Comparison of ENCODE assay signal across 14 mouse cellular contexts in the genomic region with DNA sequence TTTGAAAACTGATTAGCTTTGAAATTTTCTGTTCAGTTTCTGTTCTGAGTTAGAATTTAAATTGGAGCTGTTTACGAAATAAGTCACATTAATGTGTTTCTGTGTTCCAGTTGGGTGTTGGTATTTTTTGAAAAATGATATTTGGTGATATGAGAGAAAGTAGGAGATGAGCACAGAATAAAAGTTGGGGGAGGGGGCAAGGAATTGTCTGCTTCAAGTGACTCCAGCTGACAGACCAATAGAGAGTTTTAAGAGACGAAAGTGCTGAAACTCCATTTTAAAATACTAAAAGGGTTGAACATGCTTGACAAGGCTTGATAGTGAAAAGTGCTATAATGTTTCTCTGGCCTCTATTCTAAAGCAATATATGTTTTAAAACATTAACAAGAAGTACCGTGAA.
"Had no signal": no experiment of that assay in that cellular context is flagged by ENCODE, and none has a peak within 500 bp of the region (broad histone marks: within the 10 kb centered on the region; RNA-seq: fewer than 3 reads in every experiment).

No protein-coding gene starts in this region.

- ATAC-seq: midbrain, embryonic 13.5 days had no signal

- H3K27me3 ChIP-seq: neural tube, embryonic 13.5 days; neural tube, embryonic 15.5 days had no signal

- H3K9ac ChIP-seq: lung, embryonic 14.5 days; midbrain, embryonic 13.5 days; neural tube, embryonic 13.5 days; neural tube, embryonic 15.5 days had no signal

- H3K4me1 ChIP-seq: neural tube, embryonic 13.5 days; neural tube, embryonic 15.5 days had no signal

- DNase-seq: lung, embryonic 14.5 days; lung, postnatal 4 days; retina, postnatal 1 day; right cerebral cortex, postnatal 25 days; right cerebral cortex, postnatal 4 days; spleen, adult 18-20 months; thymus, adult 18-20 months; thymus, postnatal 14 days; thymus, postnatal 36 days had no signal

- H3K9me3 ChIP-seq: midbrain, embryonic 10.5 days; midbrain, embryonic 13.5 days; neural tube, embryonic 13.5 days; neural tube, embryonic 15.5 days had no signal

- H3K36me3 ChIP-seq: midbrain, embryonic 10.5 days; midbrain, embryonic 13.5 days; neural tube, embryonic 13.5 days; neural tube, embryonic 15.5 days had no signal

- H3K4me3 ChIP-seq: midbrain, embryonic 10.5 days; midbrain, embryonic 13.5 days; myocyte; neural tube, embryonic 13.5 days; neural tube, embryonic 15.5 days had no signal

- H3K27ac ChIP-seq: midbrain, embryonic 10.5 days; midbrain, embryonic 13.5 days; neural tube, embryonic 13.5 days; neural tube, embryonic 15.5 days had no signal

- H3K4me2 ChIP-seq: lung, embryonic 14.5 days; midbrain, embryonic 13.5 days; neural tube, embryonic 13.5 days; neural tube, embryonic 15.5 days had no signal
